Mouse (Mus musculus) cortical plate, adult 2 months (tissue): ENCODE measurements around the gene Synj2.

Experiments used
- CTCF ChIP-seq: fragments of 200-500 bp; IDR thresholded peaks from 2 replicates; pipeline ENCODE4 v1.5.1; 2011; ENCODE audit warnings: mild to moderate bottlenecking, control low read depth, low read length; ENCODE audit not compliant: insufficient read depth; ENCODE audit errors: extremely low read depth
- POLR2A ChIP-seq: fragments of 200-500 bp; IDR thresholded peaks from 2 replicates; pipeline ENCODE4 v1.6.1; 2011; ENCODE audit warnings: mild to moderate bottlenecking, low read length, control low read depth; ENCODE audit not compliant: insufficient read depth; ENCODE audit errors: extremely low read depth

- TF ChIP-seq POLR2A (no peak), CTCF (no peak)
Observed at GRCm38 (mm10) chr17:5912797-5913196, 28.3 kb upstream of the Synj2 start.
